Mouse (Mus musculus) embryonic stem cell, embryonic (primary cell): ENCODE data around the gene Glb1.

Source experiments
- CTCF ChIA-PET, 4 experiments: fragments of 300-600 bp in 2 of 4; fragments of 350-600 bp in 2 of 4; sonication (Branson Sonifier 250); formaldehyde crosslinking; loops; one replicate each; lab custom pipeline; 2022; ENCODE audit warnings: inconsistent platforms in 2 of 4; lab: Charles Lee
- POLR2A ChIA-PET, 4 experiments: fragments of 300-600 bp in 2 of 4; fragments of 350-600 bp in 2 of 4; sonication (Branson Sonifier 250); formaldehyde crosslinking; loops; one replicate each; lab custom pipeline; 2022; ENCODE audit warnings: antibody characterized with exemption in 4 of 4, inconsistent platforms in 1 of 4; lab: Charles Lee

The Glb1 gene

GRCm38 (mm10) chr9:114487481-114488258, 86.8 kb downstream of the Glb1 start:
- POLR2A ChIA-PET = interaction anchor here (0.6 to 2.0 kb wide), 16 partner anchors 9 to 98 kb away, joined by 3 to 11 read pairs (median 4); no protein-coding TSS in a partner anchor
- CTCF ChIA-PET = interaction anchor here (0.6 to 1.4 kb wide), 5 partner anchors 71 to 401 kb away, joined by 3 to 6 read pairs (median 3); no protein-coding TSS in a partner anchor

- CTCF ChIA-PET = interaction anchor here in 2 of 4 experiments (0.5 to 1.4 kb wide), 5 partner anchors 81 to 479 kb away, joined by 3 to 5 read pairs (median 3); partner anchors contain the start of gene Tmppe (in 1 of the 2)
- POLR2A ChIA-PET = interaction anchor here in 2 of 4 experiments (0.6 to 10.4 kb wide), 7 partner anchors 8 to 88 kb away, joined by 3 to 152 read pairs (median 3); no protein-coding TSS in a partner anchor
These were observed 95.6 kb downstream of the Glb1 start for GRCm38 (mm10) chr9:114496469-114496868.

GRCm38 (mm10) chr9:114498218-114498617, 97.3 kb downstream of the Glb1 start:
- POLR2A ChIA-PET = interaction anchor here (0.5 to 10.4 kb wide), 20 partner anchors 10 to 412 kb away, joined by 3 to 152 read pairs (median 6); partner anchors contain the start of gene C130032M10Rik (in 1 of the 4)
- CTCF ChIA-PET = interaction anchor here (0.6 to 8.7 kb wide), 16 partner anchors 11 to 1256 kb away, joined by 3 to 71 read pairs (median 4); no protein-coding TSS in a partner anchor

- ChIA-PET POLR2A (interaction anchor here (0.6 to 10.4 kb wide), 39 partner anchors 8 to 589 kb away, joined by 3 to 152 read pairs (median 6); partner anchors contain the start of genes C130032M10Rik (in 2 of the 4), Crtap (in 2 of the 4), Glb1 (in 2 of the 4) and Tmppe (in 2 of the 4)), CTCF (interaction anchor here (0.6 to 8.7 kb wide), 16 partner anchors 10 to 153 kb away, joined by 3 to 71 read pairs (median 4); partner anchors contain the start of genes Glb1 (in 1 of the 4) and Tmppe (in 1 of the 4))
These were observed 99.1 kb downstream of the Glb1 start for GRCm38 (mm10) chr9:114499783-114500515.

- POLR2A ChIA-PET = interaction anchor here (0.6 to 10.4 kb wide), 69 partner anchors 8 to 876 kb away, joined by 3 to 152 read pairs (median 5); partner anchors contain the start of genes C130032M10Rik (in 2 of the 4), Crtap (in 2 of the 4), Glb1 (in 2 of the 4) and Tmppe (in 2 of the 4)
These were observed 100.2 kb downstream of the Glb1 start for GRCm38 (mm10) chr9:114501111-114501510.

GRCm38 (mm10) chr9:114501913-114502312, 101.0 kb downstream of the Glb1 start:
- ChIA-PET CTCF (interaction anchor here (0.6 to 8.7 kb wide), 18 partner anchors 9 to 146 kb away, joined by 3 to 71 read pairs (median 5); no protein-coding TSS in a partner anchor), POLR2A (interaction anchor here (0.6 to 10.4 kb wide), 68 partner anchors 7 to 456 kb away, joined by 3 to 152 read pairs (median 5); partner anchors contain the start of genes C130032M10Rik (in 2 of the 4), Crtap (in 2 of the 4), Cnot10 (in 1 of the 4) and Fbxl2 (in 1 of the 4))

More at GRCm38 (mm10) chr9:114501111-114501510, 100.2 kb downstream of the Glb1 start:
- CTCF ChIA-PET = interaction anchor here (0.6 to 8.7 kb wide), 15 partner anchors 9 to 139 kb away, joined by 3 to 71 read pairs (median 4); no protein-coding TSS in a partner anchor

- ChIA-PET POLR2A (interaction anchor here (0.6 to 10.4 kb wide), 51 partner anchors 8 to 627 kb away, joined by 3 to 152 read pairs (median 4); partner anchors contain the start of genes C130032M10Rik (in 2 of the 4), Crtap (in 1 of the 4), Fbxl2 (in 1 of the 4) and Trim71 (in 1 of the 4)), CTCF (interaction anchor here (0.5 to 8.7 kb wide), 24 partner anchors 8 to 262 kb away, joined by 3 to 71 read pairs (median 4); no protein-coding TSS in a partner anchor)
These were observed 102.0 kb downstream of the Glb1 start for GRCm38 (mm10) chr9:114502711-114503427.

- POLR2A ChIA-PET = interaction anchor here (0.6 to 8.5 kb wide), 24 partner anchors 9 to 187 kb away, joined by 3 to 66 read pairs (median 4); partner anchors contain the start of gene C130032M10Rik (in 2 of the 4)
- CTCF ChIA-PET = interaction anchor here in 2 of 4 experiments (0.6 to 8.7 kb wide), 3 partner anchors 13 to 76 kb away, joined by 7 to 71 read pairs (median 7); no protein-coding TSS in a partner anchor
These were observed 103.9 kb downstream of the Glb1 start, which contains the start of gene Ccr4 for GRCm38 (mm10) chr9:114504816-114505215. Gene Ccr4, minus strand, starts transcription at chr9:114504916.

- POLR2A ChIA-PET = interaction anchor here in 3 of 4 experiments (0.6 to 8.5 kb wide), 8 partner anchors 10 to 204 kb away, joined by 3 to 66 read pairs (median 10); partner anchors contain the start of gene C130032M10Rik (in 2 of the 3)
- CTCF ChIA-PET = interaction anchor here in 2 of 4 experiments (0.6 to 1.0 kb wide), 4 partner anchors 9 to 279 kb away, joined by 3 to 10 read pairs (median 6); partner anchors contain the start of gene C130032M10Rik (in 1 of the 2)
These were observed 105.7 kb downstream of the Glb1 start for GRCm38 (mm10) chr9:114506564-114506963.

GRCm38 (mm10) chr9:114507421-114507820, 106.5 kb downstream of the Glb1 start:
- POLR2A ChIA-PET = interaction anchor here (0.5 to 8.5 kb wide), 15 partner anchors 8 to 804 kb away, joined by 3 to 66 read pairs (median 4); partner anchors contain the start of gene C130032M10Rik (in 2 of the 4)
- CTCF ChIA-PET = interaction anchor here in 3 of 4 experiments (0.6 to 0.9 kb wide), 3 partner anchors 39 to 278 kb away, joined by 3 to 4 read pairs (median 3); no protein-coding TSS in a partner anchor

- ChIA-PET CTCF (interaction anchor here in 1 of 4 experiments (1.6 kb wide), 1 partner anchor 9 kb away, joined by 7 read pairs; no protein-coding TSS in a partner anchor), POLR2A (interaction anchor here in 3 of 4 experiments (0.5 to 10.9 kb wide), 11 partner anchors 7 to 430 kb away, joined by 3 to 141 read pairs (median 4); partner anchors contain the start of gene C130032M10Rik (in 1 of the 3))
These were observed 108.9 kb downstream of the Glb1 start for GRCm38 (mm10) chr9:114509785-114510184.

GRCm38 (mm10) chr9:114512831-114513230, 112.0 kb downstream of the Glb1 start:
- ChIA-PET CTCF (interaction anchor here in 1 of 4 experiments (0.7 to 1.2 kb wide), 2 partner anchors 34 to 35 kb away, joined by 3 to 6 read pairs; no protein-coding TSS in a partner anchor), POLR2A (interaction anchor here in 3 of 4 experiments (0.6 to 10.9 kb wide), 13 partner anchors 8 to 57 kb away, joined by 3 to 141 read pairs (median 5); partner anchors contain the start of gene Ccr4 (in 1 of the 3))

GRCm38 (mm10) chr9:114515364-114515763, 114.5 kb downstream of the Glb1 start, which contains the start of gene C130032M10Rik:
Gene C130032M10Rik, plus strand, starts transcription at chr9:114515697.
- ChIA-PET POLR2A (interaction anchor here (0.7 to 10.9 kb wide), 26 partner anchors 8 to 120 kb away, joined by 3 to 141 read pairs (median 4); partner anchors contain the start of gene Ccr4 (in 2 of the 4)), CTCF (interaction anchor here in 3 of 4 experiments (0.6 to 1.8 kb wide), 9 partner anchors 9 to 66 kb away, joined by 3 to 5 read pairs (median 3); no protein-coding TSS in a partner anchor)

- POLR2A ChIA-PET = interaction anchor here (0.5 to 10.9 kb wide), 34 partner anchors 9 to 118 kb away, joined by 3 to 141 read pairs (median 5); partner anchors contain the start of gene Ccr4 (in 2 of the 4)
- CTCF ChIA-PET = interaction anchor here (0.7 to 2.1 kb wide), 13 partner anchors 8 to 100 kb away, joined by 3 to 9 read pairs (median 4); partner anchors contain the start of gene Ccr4 (in 1 of the 4)
These were observed 117.1 kb downstream of the Glb1 start for GRCm38 (mm10) chr9:114517924-114518497.
